Mouse (Mus musculus) olfactory bulb, adult 2 months (tissue): ENCODE measurements around the gene Gm43064. TPM values are rescaled to one million over a fixed set of nuclear protein-coding genes. Genes with fewer than 3 reads are reported as not detected.
"Not testable (repeated sequence)": the region's sequence is repeated elsewhere in the genome, so short reads cannot be mapped to it uniquely, and the experiment has no call there.

ENCODE experiments used
- H3K27ac ChIP-seq: fragments of 200-500 bp; 2 replicates; pipeline ENCODE4 v1.5.1; 2012; ENCODE audit warnings: low read depth, low read length; ENCODE audit not compliant: insufficient read depth
- H3K4me1 ChIP-seq: fragments of 200-500 bp; 2 replicates; pipeline ENCODE4 v1.6.1; 2012; ENCODE audit warnings: low read length; ENCODE audit not compliant: control insufficient read depth, insufficient read depth
- H3K4me3 ChIP-seq: fragments of 200-500 bp; 2 replicates; pipeline ENCODE4 v1.5.1; 2012; ENCODE audit warnings: mild to moderate bottlenecking, low read depth, low read length, moderate library complexity; ENCODE audit not compliant: insufficient read depth
- CTCF ChIP-seq: fragments of 200-500 bp; IDR thresholded peaks from 2 replicates; pipeline ENCODE4 v1.5.1; 2012; ENCODE audit warnings: low read depth, mild to moderate bottlenecking, low read length, moderate library complexity; ENCODE audit not compliant: insufficient read depth
- POLR2A ChIP-seq: fragments of 200-500 bp; IDR thresholded peaks from 2 replicates; pipeline ENCODE4 v1.6.1; 2012; ENCODE audit warnings: mild to moderate bottlenecking, low read depth, low read length, moderate library complexity; ENCODE audit not compliant: insufficient read depth
- WGBS: fragments of 180-500 bp; shearing (Covaris S2); methylation state at CpG from one replicate; pipeline ENCODE4 v1.1.7; 2018; 5-methylcytosine and 5-hydroxymethylcytosine counted together
- polyA plus RNA-seq: library from polyadenylated mRNA; stranded (reverse); fragments of >200 nt; gene quantifications from 2 replicates; pipeline ENCODE4 v1.2.4, GENCODE M21; 2012; ENCODE audit warnings: low replicate concordance; ENCODE audit not compliant: missing spikeins, insufficient read depth, insufficient read length

Gm43064 gene
- polyA plus RNA-seq, 1 experiment: not detected

DNA sequence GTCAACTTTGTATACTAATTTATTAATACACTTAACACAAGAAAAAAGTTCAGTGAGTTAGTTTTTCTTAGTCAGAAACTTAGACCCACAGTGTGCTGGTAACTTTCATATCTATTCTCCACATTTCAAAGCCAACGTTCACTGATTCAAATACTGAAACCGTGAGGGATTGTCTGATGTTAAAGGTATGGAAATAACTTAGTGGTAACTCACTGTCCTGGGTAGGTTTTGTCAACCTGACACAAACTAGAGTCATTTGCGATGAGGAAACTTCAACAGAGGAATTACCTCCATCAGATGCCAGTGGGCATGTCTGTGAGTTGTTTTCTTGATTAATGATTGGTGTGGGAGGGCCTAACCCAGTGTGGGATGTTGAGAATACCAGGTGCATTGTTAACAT lies 19.7 kb downstream of the Gm43064 start:
- H3K4me3 ChIP-seq: no peak overlapping the region
- H3K27ac ChIP-seq: no peak overlapping the region
- 89% methylated on average over 3 of the region's 3 CpGs for WGBS
- H3K4me1 ChIP-seq: no peaks in the 10 kb centered on the region
- TF ChIP-seq CTCF (no peak), POLR2A (no peak)

DNA sequence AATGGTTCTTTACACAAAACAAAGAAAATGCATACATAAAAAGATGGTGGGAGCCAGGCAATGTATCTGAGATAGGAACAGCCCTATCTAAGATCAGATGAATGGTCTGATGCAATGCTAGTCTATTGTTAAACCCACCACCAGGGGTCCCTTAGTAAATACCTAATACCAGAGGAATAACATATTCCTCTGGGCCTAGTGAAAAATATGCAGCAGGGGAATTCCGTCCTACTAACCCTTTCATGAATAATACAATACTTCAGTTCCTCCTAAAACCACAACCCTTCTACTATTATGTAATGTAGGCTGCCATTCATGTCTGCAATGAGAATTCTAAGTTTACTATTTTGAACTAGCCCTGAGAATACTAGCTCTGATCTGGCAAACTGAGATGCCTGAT lies 21.3 kb downstream of the Gm43064 start:
- 40% methylated on average over 1 of the region's 1 CpGs for WGBS
- H3K4me3 ChIP-seq, H3K27ac ChIP-seq, H3K4me1 ChIP-seq: not testable (repeated sequence)

DNA sequence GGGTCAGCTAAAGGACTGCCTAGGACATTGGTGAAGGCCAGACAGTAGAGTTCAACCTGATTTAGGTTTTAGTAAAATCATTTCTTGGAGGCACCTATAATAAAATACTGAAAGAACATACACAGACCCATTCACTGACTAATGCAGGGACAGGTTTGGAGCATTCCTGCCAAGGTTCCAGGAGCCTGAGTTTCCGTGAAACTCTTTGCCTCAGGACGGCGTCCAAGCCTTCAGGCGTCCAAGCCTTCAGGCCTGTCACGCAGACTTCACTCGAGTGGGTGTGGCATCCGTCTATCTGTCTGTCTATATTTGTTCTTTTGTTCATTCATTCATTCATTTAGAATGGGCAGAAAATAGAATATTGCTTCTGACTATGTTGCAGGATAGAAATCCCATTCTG lies 21.8 kb downstream of the Gm43064 start:
- whole genome bisulfite sequencing: 88% methylated on average over 7 of the region's 7 CpGs
- H3K4me1 ChIP-seq: no peaks in the 10 kb centered on the region
- no peak for TF ChIP-seq POLR2A
- TF ChIP-seq CTCF: no peak
- no peak overlapping the region for H3K27ac ChIP-seq
- no peak overlapping the region for H3K4me3 ChIP-seq

DNA sequence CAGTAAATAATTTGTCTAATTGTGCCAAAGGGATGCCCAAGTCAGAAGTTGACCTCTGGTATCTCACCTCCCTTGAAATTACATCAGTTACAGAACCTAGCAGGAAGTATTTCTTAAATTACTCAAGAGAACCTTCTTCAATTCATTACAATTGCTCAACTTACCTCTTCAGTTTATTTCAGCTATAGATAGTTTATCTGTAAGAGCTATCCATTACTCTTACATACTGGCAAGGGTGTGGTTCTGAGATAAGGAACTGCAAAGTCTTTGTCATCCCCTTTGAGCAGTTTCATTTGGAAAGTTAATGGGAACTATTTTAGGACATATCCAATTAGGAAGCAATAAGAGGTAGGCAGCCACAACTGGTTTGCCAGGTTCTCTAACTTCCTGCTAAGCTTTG lies 23.1 kb downstream of the Gm43064 start, which contains the start of gene Bcl2l15:
Gene Bcl2l15 (plus strand): TSS at position 176 of the 400 bp plus-strand sequence.
- no peak within 1 kb of the TSS for H3K27ac ChIP-seq
- no peak within 1 kb of the TSS for H3K4me3 ChIP-seq
- no peak for TF ChIP-seq CTCF
- no peak for TF ChIP-seq POLR2A
- H3K4me1 ChIP-seq: no peaks in the 10 kb centered on the region

DNA sequence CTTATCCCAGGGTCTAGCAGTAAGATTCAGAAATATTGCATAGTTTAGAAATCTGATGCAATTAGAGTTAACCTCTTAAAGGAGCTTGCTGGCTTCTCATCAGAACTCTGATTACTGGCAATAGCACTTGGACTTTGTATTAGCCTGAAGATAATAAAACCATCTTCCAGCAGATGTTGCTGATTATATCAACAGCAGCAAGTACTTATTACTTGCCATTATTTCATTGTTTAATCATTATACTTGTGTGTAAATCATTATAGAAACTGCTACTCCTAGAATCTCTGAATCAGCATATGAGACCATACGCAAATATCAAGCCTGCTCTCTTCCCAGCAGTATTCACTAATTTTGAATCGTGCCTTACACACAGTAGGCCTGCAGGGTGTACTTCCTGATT lies 24.6 kb downstream of the Gm43064 start:
- Histone ChIP-seq H3K27ac (no peak overlapping the region), H3K4me1 (no peaks in the 10 kb centered on the region), H3K4me3 (no peak overlapping the region)
- 80% methylated on average over 2 of the region's 2 CpGs for WGBS
- TF ChIP-seq POLR2A: no peak
- no peak for TF ChIP-seq CTCF

DNA sequence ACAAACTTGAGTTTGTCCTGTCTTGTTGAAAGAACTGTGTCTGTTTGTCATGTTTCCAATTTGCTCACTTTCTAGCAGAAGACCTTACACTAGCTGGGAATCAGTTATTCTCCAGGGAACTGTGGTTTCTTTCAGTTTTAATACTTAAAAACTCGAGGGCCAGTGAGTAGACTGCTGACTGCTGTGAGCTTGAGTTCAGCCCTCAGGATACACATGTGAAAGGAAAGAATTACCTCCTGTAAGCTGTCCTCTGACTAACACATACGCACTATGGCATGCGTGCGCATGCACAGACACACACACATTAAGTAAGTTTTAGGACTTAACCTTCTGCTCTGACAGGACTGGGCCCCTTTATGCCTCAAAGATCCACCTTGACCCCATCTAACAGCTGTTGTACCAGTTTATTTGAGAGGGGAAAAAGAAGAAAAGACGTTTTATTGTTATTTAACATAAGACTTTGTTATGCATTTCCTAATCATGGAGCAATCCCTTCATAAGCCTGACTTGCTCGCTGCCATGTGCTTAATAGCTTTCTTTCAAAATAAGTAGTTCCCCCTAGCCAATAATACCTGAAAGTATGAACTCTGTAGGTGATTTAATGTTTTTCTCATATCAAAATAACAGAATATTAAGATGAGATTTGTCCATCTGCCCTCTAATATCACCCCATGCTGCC lies 26.0 kb downstream of the Gm43064 start:
- 83% methylated on average over 6 of the region's 6 CpGs for WGBS
- TF ChIP-seq POLR2A (no peak), CTCF (no peak)
- Histone ChIP-seq H3K4me1 (no peaks in the 10 kb centered on the region), H3K4me3 (no peak overlapping the region), H3K27ac (no peak overlapping the region)

DNA sequence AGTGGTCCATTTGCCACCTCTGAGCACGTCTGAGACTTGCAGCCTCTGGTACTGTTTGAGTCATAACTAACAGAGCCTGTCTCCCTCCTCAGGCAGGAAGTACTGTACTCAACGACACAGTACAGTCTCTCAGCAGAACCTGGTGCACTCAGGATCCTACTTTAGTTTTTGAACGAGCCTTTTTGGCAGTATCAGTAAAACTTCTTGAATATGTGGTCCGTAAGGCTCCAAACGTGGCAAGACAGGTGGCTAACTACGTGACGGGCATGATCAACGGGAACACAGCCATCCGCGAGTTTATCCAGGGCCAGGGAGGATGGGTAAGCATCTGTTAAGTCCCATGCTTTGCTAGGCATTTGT lies 26.6 kb downstream of the Gm43064 start:
- Histone ChIP-seq H3K4me3 (no peak overlapping the region), H3K27ac (no peak overlapping the region), H3K4me1 (no peaks in the 10 kb centered on the region)
- 59% methylated on average over 10 of the region's 10 CpGs for WGBS
- TF ChIP-seq CTCF (no peak), POLR2A (no peak)

DNA sequence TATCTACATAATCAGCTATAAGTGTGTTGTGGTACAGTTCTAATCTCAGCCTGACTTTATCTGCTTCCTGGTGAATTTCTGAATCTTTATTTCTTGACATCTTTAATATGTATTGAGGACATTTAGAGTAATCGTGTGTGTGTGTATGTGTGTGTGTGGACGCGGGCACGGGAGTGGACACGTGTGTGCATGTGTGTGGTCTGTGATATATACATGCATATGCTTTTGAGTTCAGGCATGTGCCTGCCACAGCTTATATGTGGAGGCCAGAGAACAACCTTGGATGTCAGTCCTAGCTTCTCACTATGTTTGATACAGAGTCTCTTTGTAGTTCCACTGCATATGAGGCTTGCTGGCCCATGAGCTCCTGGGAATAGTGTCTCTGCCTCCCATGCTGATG lies 27.1 kb downstream of the Gm43064 start:
- no peaks in the 10 kb centered on the region for H3K4me1 ChIP-seq
- 93% methylated on average over 5 of the region's 5 CpGs for WGBS
- no peak overlapping the region for H3K4me3 ChIP-seq
- H3K27ac ChIP-seq: no peak overlapping the region
- no peak for TF ChIP-seq POLR2A
- no peak for TF ChIP-seq CTCF

DNA sequence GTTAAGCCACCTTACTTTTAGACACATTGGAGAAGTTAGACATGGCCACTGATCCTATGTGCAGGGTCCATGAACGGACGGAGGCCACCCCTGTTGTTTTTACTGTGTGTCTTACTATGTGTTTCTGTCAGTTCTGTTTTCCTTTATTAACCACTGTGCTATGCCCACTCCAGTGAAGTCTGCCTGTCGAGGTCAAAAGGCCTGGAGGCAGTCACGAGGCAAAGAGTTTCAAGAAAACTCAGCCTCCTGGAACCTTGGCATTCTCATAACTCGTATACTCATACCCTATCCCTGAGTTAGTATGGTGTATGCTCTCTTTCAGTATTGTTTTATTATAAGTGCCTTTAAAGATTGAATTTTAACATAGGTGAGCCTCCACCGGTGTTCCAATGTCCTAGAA lies 30.3 kb downstream of the Gm43064 start:
- 95% methylated on average over 6 of the region's 6 CpGs for WGBS
- Histone ChIP-seq H3K27ac (no peak overlapping the region), H3K4me1 (no peaks in the 10 kb centered on the region), H3K4me3 (no peak overlapping the region)
- TF ChIP-seq CTCF: no peak
- TF ChIP-seq POLR2A: no peak

DNA sequence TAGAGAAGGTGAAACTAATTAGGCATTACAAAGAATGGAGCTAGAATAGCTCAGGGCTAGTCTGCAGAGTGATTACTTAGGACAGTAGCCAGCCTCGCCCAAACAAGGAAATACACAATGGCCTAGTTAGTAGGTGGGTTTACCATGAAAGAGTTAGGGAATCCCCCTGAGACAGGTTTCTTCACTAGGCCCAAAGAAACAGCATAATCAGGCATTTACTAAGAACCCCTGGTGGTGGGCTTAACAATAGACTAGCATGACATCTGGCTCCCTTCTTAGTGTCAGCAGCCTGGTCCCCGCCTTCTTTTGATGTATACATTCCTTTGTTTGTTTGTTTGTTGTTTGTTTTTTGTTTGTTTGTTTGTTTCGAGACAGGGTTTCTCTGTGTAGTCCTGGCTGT lies 30.8 kb downstream of the Gm43064 start:
- not testable (repeated sequence) for H3K4me1 ChIP-seq, H3K27ac ChIP-seq, H3K4me3 ChIP-seq
- 92% methylated on average over 3 of the region's 3 CpGs for WGBS

DNA sequence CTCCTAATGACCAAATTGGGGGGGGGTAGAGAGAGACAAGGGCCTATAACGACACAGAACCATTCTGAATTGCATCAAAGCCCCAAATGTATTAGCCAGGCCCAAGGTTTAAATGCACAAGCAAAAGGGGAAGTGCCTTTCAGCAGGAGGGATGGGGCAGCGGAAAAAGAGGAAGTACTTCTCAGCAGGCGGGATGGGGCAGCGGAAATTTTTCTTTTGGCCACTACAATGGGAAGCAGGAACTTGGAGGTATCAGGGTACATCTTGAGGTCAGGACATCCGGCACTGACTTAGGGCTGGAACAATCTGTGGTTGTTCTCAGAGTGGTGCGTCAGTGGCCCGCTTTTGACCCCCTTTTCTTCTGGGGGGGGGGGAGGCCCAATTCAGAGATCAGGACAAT lies 31.6 kb downstream of the Gm43064 start:
- 93% methylated on average over 7 of the region's 7 CpGs for WGBS
- not testable (repeated sequence) for H3K4me1 ChIP-seq, H3K4me3 ChIP-seq

More for the DNA sequence above, 31.6 kb downstream of the Gm43064 start:
- not testable (repeated sequence) for H3K27ac ChIP-seq
